ENCODE assay signal across 14 mouse cellular contexts in the genomic region with DNA sequence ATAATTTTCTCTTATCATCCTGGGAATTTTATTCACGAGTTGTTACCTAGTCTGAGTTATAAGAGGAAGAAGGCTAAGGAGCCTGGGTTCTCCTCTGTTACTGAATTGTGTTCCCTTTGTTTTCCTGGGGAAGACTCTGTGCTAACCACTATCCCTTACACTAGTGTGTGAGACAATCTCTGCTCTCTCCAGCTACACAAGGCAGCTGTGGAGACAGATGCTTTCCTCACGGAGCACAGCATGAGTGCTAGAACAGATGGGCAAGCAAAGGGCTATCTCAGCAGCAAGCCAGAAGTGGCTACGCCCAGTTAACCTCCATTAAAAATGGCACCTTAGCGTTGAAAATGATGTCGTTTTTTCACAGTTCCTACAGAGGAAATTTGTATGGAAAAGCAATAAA.
"Had no signal": no experiment of that assay in that cellular context is flagged by ENCODE, and none has a peak within 500 bp of the region (broad histone marks: within the 10 kb centered on the region; RNA-seq: fewer than 3 reads in every experiment).

No protein-coding gene starts in this region.

- H3K27ac ChIP-seq: midbrain, embryonic 13.5 days; midbrain, embryonic 15.5 days; neural tube, embryonic 12.5 days; stomach, embryonic 15.5 days; stomach, postnatal 0 days had no signal

- H3K36me3 ChIP-seq: midbrain, embryonic 13.5 days; midbrain, embryonic 15.5 days; neural tube, embryonic 12.5 days; stomach, embryonic 15.5 days had no signal

- H3K9me3 ChIP-seq: midbrain, embryonic 13.5 days; midbrain, embryonic 15.5 days; neural tube, embryonic 12.5 days; stomach, embryonic 15.5 days had no signal

- DNase-seq: lung, adult 18-20 months; lung, embryonic 14.5 days; lung, postnatal 10 days; lung, postnatal 4 days; right cerebral cortex, postnatal 14 days; thymus, adult 2 months; thymus, postnatal 25 days; thymus, postnatal 4 days had no signal

- ATAC-seq: midbrain, embryonic 13.5 days; midbrain, embryonic 15.5 days had no signal

- H3K27me3 ChIP-seq: midbrain, embryonic 13.5 days; midbrain, embryonic 15.5 days; neural tube, embryonic 12.5 days; stomach, embryonic 15.5 days had no signal

- H3K4me3 ChIP-seq: midbrain, embryonic 13.5 days; midbrain, embryonic 15.5 days; neural tube, embryonic 12.5 days; stomach, embryonic 15.5 days had no signal

- H3K4me1 ChIP-seq: midbrain, embryonic 13.5 days; midbrain, embryonic 15.5 days; neural tube, embryonic 12.5 days; stomach, embryonic 15.5 days had no signal

- H3K9ac ChIP-seq: lung, embryonic 14.5 days; midbrain, embryonic 13.5 days; midbrain, embryonic 15.5 days; neural tube, embryonic 12.5 days; stomach, embryonic 15.5 days had no signal

- H3K4me2 ChIP-seq: lung, embryonic 14.5 days; midbrain, embryonic 11.5 days; midbrain, embryonic 13.5 days; midbrain, embryonic 15.5 days; neural tube, embryonic 12.5 days; stomach, embryonic 15.5 days had no signal
